Mouse (Mus musculus) yolk sac, embryonic 10.5 days (tissue): ENCODE measurements at regions not wholly inside any gene's neighbourhood (a gene's known extent, or its start where the extent isn't known, plus 50 kb on each side); places are given as distances from the start of the nearest gene placed in this dataset.

Experiments used
- DNase-seq: peaks from one replicate; pipeline ENCODE4 v3.0.0-alpha.2; 2017; ENCODE audit warnings: low spot score

GRCm38 (mm10) chr13:116414473-116414872 lies 105.0 kb upstream of the Isl1 start:
- DNase-seq, result no peak

GRCm38 (mm10) chr13:116410682-116411081 lies 101.2 kb upstream of the Isl1 start:
- no peak for DNase-seq
